In genomic region chr1:25185909-25186308, GRCm38 (mm10) we compare ENCODE assay signal across 21 mouse cellular contexts.
A peak's percentile ranks its signal among the peaks of the same experiment; 100 is the strongest.
DNase-seq lines count a peak whose midpoint lies in the region; ATAC-seq and TF ChIP-seq lines count a peak whose summit lies in the region.
"Had no signal": no experiment of that assay in that cellular context is flagged by ENCODE, and none has a peak within 500 bp of the region (broad histone marks: within the 10 kb centered on the region; RNA-seq: fewer than 3 reads in every experiment).

No protein-coding gene starts in this region.

- no peaks in the 10 kb centered on the region for H3K9me3 ChIP-seq in midbrain, embryonic 16.5 days (replicated peaks; ENCODE audit: control insufficient read depth, low read length, poor library complexity, severe bottlenecking)
- no peaks in the 10 kb centered on the region for H3K9me3 ChIP-seq in midbrain, embryonic 14.5 days (ENCODE audit: control insufficient read depth, low read length)
- no peaks in the 10 kb centered on the region for H3K9me3 ChIP-seq in forebrain, postnatal 0 days (ENCODE audit: low read length)
- H3K9me3 ChIP-seq: embryonic facial prominence, embryonic 15.5 days; heart, embryonic 15.5 days had no signal

- 99% methylated on average over 2 of the region's 2 CpGs for WGBS in midbrain, embryonic 16.5 days
- WGBS in midbrain, embryonic 14.5 days = 89% methylated on average over 2 of the region's 2 CpGs
- WGBS in forebrain, postnatal 0 days = 87% methylated on average over 2 of the region's 2 CpGs

- no peak overlapping the region for H3K4me2 ChIP-seq in midbrain, embryonic 16.5 days (ENCODE audit: low read length)
- no peak overlapping the region for H3K4me2 ChIP-seq in midbrain, embryonic 14.5 days (ENCODE audit: low read length)
- H3K4me2 ChIP-seq in forebrain, postnatal 0 days (ENCODE audit: low read depth) = no peak overlapping the region
- H3K4me2 ChIP-seq: embryonic facial prominence, embryonic 15.5 days; heart, embryonic 11.5 days; heart, embryonic 15.5 days had no signal

- H3K27ac ChIP-seq in midbrain, embryonic 16.5 days (ENCODE audit: low read length) = no peak overlapping the region
- no peak overlapping the region for H3K27ac ChIP-seq in midbrain, embryonic 14.5 days (replicated peaks; ENCODE audit: low read depth, low read length)
- H3K27ac ChIP-seq in forebrain, postnatal 0 days (ENCODE audit: low read depth, low read length) = no peak overlapping the region
- H3K27ac ChIP-seq: embryonic facial prominence, embryonic 15.5 days; heart, embryonic 15.5 days had no signal

- H3K9ac ChIP-seq in midbrain, embryonic 16.5 days (ENCODE audit: low read depth, low read length) = no peak overlapping the region
- no peak overlapping the region for H3K9ac ChIP-seq in midbrain, embryonic 14.5 days (replicated peaks; ENCODE audit: low read length)
- H3K9ac ChIP-seq in forebrain, postnatal 0 days = no peak overlapping the region
- H3K9ac ChIP-seq: embryonic facial prominence, embryonic 15.5 days; heart, embryonic 15.5 days had no signal

- H3K36me3 ChIP-seq in midbrain, embryonic 16.5 days (ENCODE audit: control insufficient read depth, insufficient read depth, low read length) = no peaks in the 10 kb centered on the region
- H3K36me3 ChIP-seq in midbrain, embryonic 14.5 days (ENCODE audit: control insufficient read depth, insufficient read depth, low read length) = no peaks in the 10 kb centered on the region
- no peaks in the 10 kb centered on the region for H3K36me3 ChIP-seq in forebrain, postnatal 0 days (ENCODE audit: insufficient read depth)
- H3K36me3 ChIP-seq: embryonic facial prominence, embryonic 15.5 days; heart, embryonic 15.5 days had no signal

- ATAC-seq in frontal cortex, adult (ENCODE audit: low TSS enrichment) = peak; percentile 60
- ATAC-seq in midbrain, embryonic 16.5 days = 0 out of 2 replicates have a peak, but pooled peaks have one; percentile 3
- ATAC-seq in midbrain, embryonic 14.5 days (ENCODE audit: low FRiP score, low TSS enrichment) = no peak
- ATAC-seq in forebrain, postnatal 0 days = peak; percentile 75
- ATAC-seq: inflammation-experienced regulatory T-cells, adult 6 months; intestine, postnatal 0 days had no signal

- TF ChIP-seq CTCF in forebrain, postnatal 0 days (IDR thresholded peaks at IDR 0.05; ENCODE audit: low read depth) = no peak

- H3K4me3 ChIP-seq in midbrain, embryonic 16.5 days (ENCODE audit: low read depth, low read length) = no peak overlapping the region
- H3K4me3 ChIP-seq in midbrain, embryonic 14.5 days (replicated peaks; ENCODE audit: low read depth, low read length) = no peak overlapping the region
- H3K4me3 ChIP-seq in forebrain, postnatal 0 days (ENCODE audit: low read depth, low read length) = no peak overlapping the region
- H3K4me3 ChIP-seq: embryonic facial prominence, embryonic 15.5 days; erythroblast, embryonic 14.5 days; heart, embryonic 15.5 days had no signal

- intact Hi-C loops in left cerebral cortex, postnatal 25 days (cut with DNase I) = no loop called here

- H3K27me3 ChIP-seq in midbrain, embryonic 16.5 days (ENCODE audit: control insufficient read depth, insufficient read depth, low read depth, low read length) = no peaks in the 10 kb centered on the region
- no peaks in the 10 kb centered on the region for H3K27me3 ChIP-seq in midbrain, embryonic 14.5 days (ENCODE audit: control insufficient read depth, insufficient read depth, low read length)
- H3K27me3 ChIP-seq in forebrain, postnatal 0 days (ENCODE audit: insufficient read depth, low read length) = no peaks in the 10 kb centered on the region
- H3K27me3 ChIP-seq: embryonic facial prominence, embryonic 15.5 days; heart, embryonic 15.5 days had no signal

- no peaks in the 10 kb centered on the region for H3K4me1 ChIP-seq in midbrain, embryonic 16.5 days (ENCODE audit: control insufficient read depth, insufficient read depth, low read length)
- H3K4me1 ChIP-seq in midbrain, embryonic 14.5 days (ENCODE audit: control insufficient read depth, insufficient read depth, low read length) = no peaks in the 10 kb centered on the region
- no peaks in the 10 kb centered on the region for H3K4me1 ChIP-seq in forebrain, postnatal 0 days (ENCODE audit: insufficient read depth)
- H3K4me1 ChIP-seq: embryonic facial prominence, embryonic 15.5 days; heart, embryonic 15.5 days had no signal

- no peak for DNase-seq in frontal cortex, adult 2 months (ENCODE audit: extremely low spot score in 1 of 2, low spot score in 1 of 2)
- DNase-seq in midbrain, embryonic 14.5 days = no peak
- DNase-seq in forebrain, postnatal 0 days = no peak
- DNase-seq in left cerebral cortex, postnatal 25 days (ENCODE audit: low spot score in 2 of 2) = no peak
- DNase-seq: adrenal gland, adult 2 months; adrenal gland, postnatal 25 days; cerebellum, adult 2 months; cerebellum, postnatal 10 days; embryo, embryonic 11 days; gastrocnemius, postnatal 10 days; heart, adult 18-20 months; heart, postnatal 14 days; kidney, adult 8-10 months had no signal
